Mouse (Mus musculus) MEL (cell line): Measurements from ENCODE around the gene Tdrkh.

ENCODE experiments used
- BHLHE40 ChIP-seq: IDR thresholded peaks from 2 replicates; pipeline ENCODE4 v1.6.1; 2012; ENCODE audit warnings: low read depth, mild to moderate bottlenecking, inconsistent platforms, low read length, improper control_type of control experiment, borderline replicate concordance
- CTCF ChIP-seq, 3 experiments: IDR thresholded peaks in 2 of 3; conservative IDR thresholded peaks in 1 of 3; 2 replicates each; pipeline ENCODE4 v1.5.1; 2011 to 2012; ENCODE audit warnings: low read length in 3 of 3, low read depth in 2 of 3, mild to moderate bottlenecking in 2 of 3, improper control_type of control experiment in 1 of 3, inconsistent platforms in 1 of 3, mixed read lengths in 1 of 3, moderate library complexity in 1 of 3; ENCODE audit not compliant: control insufficient read depth in 1 of 3, insufficient read depth in 1 of 3, poor library complexity in 1 of 3, severe bottlenecking in 1 of 3
- GATA1 ChIP-seq: IDR thresholded peaks from 2 replicates; pipeline ENCODE4 v1.6.1; 2011; ENCODE audit warnings: low read depth, low read length, improper control_type of control experiment
- HCFC1 ChIP-seq: IDR thresholded peaks from 2 replicates; pipeline ENCODE4 v1.6.1; 2012; ENCODE audit warnings: low read depth, mild to moderate bottlenecking, inconsistent platforms, low read length, improper control_type of control experiment, moderate library complexity
- MEF2A ChIP-seq: IDR thresholded peaks from 2 replicates; pipeline ENCODE4 v1.6.1; 2014; ENCODE audit warnings: low read depth, mild to moderate bottlenecking, inconsistent platforms, low read length, improper control_type of control experiment; ENCODE audit not compliant: poor library complexity, insufficient replicate concordance, severe bottlenecking; ENCODE audit errors: extremely low read depth
- POLR2A ChIP-seq, 2 experiments: IDR thresholded peaks; 2 replicates each; pipeline ENCODE4 v1.6.1; 2011 to 2012; ENCODE audit warnings: low read length in 2 of 2, mild to moderate bottlenecking in 2 of 2, control low read depth in 1 of 2, improper control_type of control experiment in 1 of 2, low read depth in 1 of 2, moderate library complexity in 1 of 2; ENCODE audit not compliant: control insufficient read depth in 1 of 2, insufficient read depth in 1 of 2, poor library complexity in 1 of 2
- POLR2AphosphoS5 ChIP-seq: IDR thresholded peaks from 2 replicates; pipeline ENCODE4 v1.6.1; 2012; ENCODE audit warnings: low read depth, borderline replicate concordance, mild to moderate bottlenecking, inconsistent platforms, low read length, moderate library complexity, mixed read lengths
- RCOR1 ChIP-seq: IDR thresholded peaks from 2 replicates; pipeline ENCODE4 v1.6.1; 2012; ENCODE audit warnings: low read depth, mild to moderate bottlenecking, inconsistent platforms, low read length, improper control_type of control experiment
- USF1 ChIP-seq: IDR thresholded peaks from 2 replicates; pipeline ENCODE4 v1.6.1; 2014; ENCODE audit warnings: low read depth, mild to moderate bottlenecking, inconsistent platforms, low read length, improper control_type of control experiment, moderate library complexity
- ZC3H11A ChIP-seq: IDR thresholded peaks from 2 replicates; pipeline ENCODE4 v1.6.1; 2012; ENCODE audit warnings: low read depth, mild to moderate bottlenecking, inconsistent platforms, low read length, improper control_type of control experiment

- no peak for TF ChIP-seq CTCF (IDR thresholded peaks at IDR 0.05 in 2 of 3, conservative IDR thresholded peaks at IDR 0.05 in 1 of 3; ENCODE audit: control insufficient read depth in 1 of 3, insufficient read depth in 1 of 3, low read depth in 2 of 3, low read length in 3 of 3, poor library complexity in 1 of 3, severe bottlenecking in 1 of 3)
- no peak for TF ChIP-seq POLR2A (IDR thresholded peaks at IDR 0.05; ENCODE audit: control insufficient read depth in 1 of 2, insufficient read depth in 1 of 2, low read depth in 1 of 2, low read length in 2 of 2, poor library complexity in 1 of 2)
- no peak for TF ChIP-seq ZC3H11A
- no peak for TF ChIP-seq BHLHE40
- no peak for TF ChIP-seq HCFC1
- no peak for TF ChIP-seq MEF2A
- TF ChIP-seq RCOR1, result no peak
- TF ChIP-seq USF1, result no peak
- no peak for TF ChIP-seq POLR2AphosphoS5
- no peak for TF ChIP-seq GATA1
Observed at GRCm38 (mm10) chr3:94399663-94400310, 13.3 kb upstream of the Tdrkh start.
